Mouse (Mus musculus) myocyte (in vitro differentiated cells): ENCODE results near the gene Polr1e.

Source experiments
- CEBPB ChIP-seq: IDR thresholded peaks from 2 replicates; pipeline ENCODE4 v1.6.1; 2011; ENCODE audit warnings: mild to moderate bottlenecking, moderate library complexity; ENCODE audit not compliant: poor library complexity, insufficient read depth, severe bottlenecking
- E2F4 ChIP-seq: IDR thresholded peaks from one replicate; pipeline ENCODE4 v1.6.1; 2011; ENCODE audit warnings: mild to moderate bottlenecking, control low read depth, moderate library complexity; ENCODE audit not compliant: insufficient read depth
- MYOG ChIP-seq, 3 experiments: IDR thresholded peaks; one replicate each; pipeline ENCODE4 v1.6.1; 2011; ENCODE audit warnings: control low read depth in 2 of 3, low read depth in 2 of 3, mild to moderate bottlenecking in 2 of 3; ENCODE audit not compliant: insufficient read length in 2 of 3, control insufficient read depth in 1 of 3, insufficient read depth in 1 of 3
- POLR2A ChIP-seq: IDR thresholded peaks from one replicate; pipeline ENCODE4 v1.6.1; 2011; ENCODE audit warnings: low read depth, mild to moderate bottlenecking, control low read depth, moderate library complexity; ENCODE audit not compliant: insufficient read length
- POLR2AphosphoS2 ChIP-seq: IDR thresholded peaks from one replicate; pipeline ENCODE4 v1.6.1; 2011; ENCODE audit warnings: low read depth, control low read depth; ENCODE audit not compliant: insufficient read length
- TCF12 ChIP-seq: IDR thresholded peaks from one replicate; pipeline ENCODE4 v1.6.1; 2011; ENCODE audit warnings: mild to moderate bottlenecking, control low read depth; ENCODE audit not compliant: poor library complexity, insufficient read depth, severe bottlenecking

GRCm38 (mm10) chr4:45019009-45019408 is 626 bp downstream of the Polr1e start:
- no peak for TF ChIP-seq POLR2AphosphoS2
- no peak for TF ChIP-seq CEBPB
- no peak for TF ChIP-seq MYOG (IDR thresholded peaks at IDR 0.05; ENCODE audit: control insufficient read depth in 1 of 3, insufficient read depth in 1 of 3, insufficient read length in 2 of 3, low read depth in 2 of 3)
- no peak for TF ChIP-seq POLR2A
- TF ChIP-seq E2F4, result no peak
- TF ChIP-seq TCF12, result no peak
